Mouse (Mus musculus): ENCODE measurements around the gene Fgf11.

DNA sequence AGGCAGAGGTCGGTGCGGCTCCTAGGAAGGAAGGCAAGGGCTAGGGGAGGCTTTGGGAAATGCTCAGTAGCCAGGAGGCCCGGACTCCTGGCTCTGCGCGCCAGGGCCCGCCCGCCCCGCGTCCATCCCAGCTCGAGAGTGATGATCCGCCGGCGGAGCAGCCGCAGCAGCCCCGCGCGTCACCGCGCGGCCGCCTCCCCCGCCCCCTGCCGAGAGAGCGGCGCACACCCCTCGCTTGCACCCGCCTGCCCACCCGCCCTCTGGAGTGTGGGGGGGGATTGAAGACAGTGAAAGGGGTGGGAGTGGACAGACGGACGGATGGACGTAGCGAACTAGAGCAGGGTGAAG, 35.9 kb upstream of the Fgf11 start, which contains the start of gene Nlgn2:
- TF ChIP-seq CTCF (IDR thresholded peaks at IDR 0.05; ENCODE audit: low read depth), result no peak
- no peak for TF ChIP-seq EP300 (IDR thresholded peaks at IDR 0.05; ENCODE audit: low read depth)
